Mouse (Mus musculus) heart, embryonic 11.5 days (tissue): ENCODE measurements around the gene Sema4c. TPM values are rescaled to one million over a fixed set of nuclear protein-coding genes. Genes with fewer than 3 reads are reported as not detected.

ENCODE experiments used
- ATAC-seq: fragments of 200-750 bp; cut with Nextera tagmentation; replicated peaks from 2 replicates; pipeline ENCODE4 v1.8.0; 2017; ENCODE audit warnings: moderate library complexity; ENCODE audit not compliant: insufficient number of reproducible peaks, low FRiP score, low TSS enrichment
- H3K27ac ChIP-seq: fragments of 300-500 bp; sonication (generic); 2 replicates; pipeline ENCODE4 v1.5.1; 2014; ENCODE audit warnings: mild to moderate bottlenecking, low read depth, low read length
- H3K27me3 ChIP-seq: fragments of 300-500 bp; sonication (generic); 2 replicates; pipeline ENCODE4 v1.6.1; 2014; ENCODE audit warnings: mild to moderate bottlenecking, low read length, mixed read lengths; ENCODE audit not compliant: control insufficient read depth, insufficient read depth
- H3K36me3 ChIP-seq: fragments of 300-500 bp; sonication (generic); 2 replicates; pipeline ENCODE4 v1.6.1; 2014; ENCODE audit warnings: mild to moderate bottlenecking, low read length, moderate library complexity, mixed read lengths; ENCODE audit not compliant: control insufficient read depth, insufficient read depth
- H3K4me1 ChIP-seq: fragments of 300-500 bp; sonication (generic); 2 replicates; pipeline ENCODE4 v1.6.1; 2014; ENCODE audit warnings: low read length; ENCODE audit not compliant: control insufficient read depth, insufficient read depth
- H3K4me2 ChIP-seq: fragments of 300-500 bp; sonication (generic); 2 replicates; pipeline ENCODE4 v1.6.1; 2014; ENCODE audit warnings: mild to moderate bottlenecking, moderate library complexity
- H3K4me3 ChIP-seq: fragments of 300-500 bp; sonication (generic); 2 replicates; pipeline ENCODE4 v1.5.1; 2014; ENCODE audit warnings: low read depth, low read length
- H3K9ac ChIP-seq: fragments of 300-500 bp; sonication (generic); 2 replicates; pipeline ENCODE4 v1.6.1; 2014; ENCODE audit warnings: mild to moderate bottlenecking, low read depth, low read length, moderate library complexity
- H3K9me3 ChIP-seq: fragments of 300-500 bp; sonication (generic); replicated peaks from 2 replicates; pipeline ENCODE4 v1.6.1; 2016; ENCODE audit warnings: low read length; ENCODE audit not compliant: control insufficient read depth
- WGBS: fragments of 180-500 bp; shearing (Covaris S2); extraction: QIAGEN DNeasy Blood & Tissue Kit; methylation state at CpG from one replicate; pipeline ENCODE4 v1.1.7; 2014; ENCODE audit not compliant: insufficient replicate concordance; 5-methylcytosine and 5-hydroxymethylcytosine counted together
- polyA plus RNA-seq: library from polyadenylated mRNA; unstranded; fragments of >200 nt; fragmentation: Nextera tagmentation; extraction: Ambion mirVana; gene quantifications from 2 replicates; pipeline ENCODE4 v1.2.1, GENCODE M21; 2014

Gene Sema4c
- polyA plus RNA-seq, 1 experiment from 2014 or later = 2.1 TPM

GRCm38 (mm10) chr1:36583408-36584116 is 25.4 kb upstream of the Sema4c start:
- Histone ChIP-seq H3K9me3 (no peaks in the 10 kb centered on the region), H3K4me2 (no peak overlapping the region), H3K36me3 (no peaks in the 10 kb centered on the region), H3K9ac (no peak overlapping the region), H3K27me3 (no peaks in the 10 kb centered on the region), H3K4me1 (peaks cover 59% of the 10 kb centered on the region), H3K27ac (peak overlapping the region; percentile 79), H3K4me3 (no peak overlapping the region)
- WGBS = 75% methylated on average over 8 of the region's 8 CpGs
- no peak for ATAC-seq

- Histone ChIP-seq H3K9me3 (no peaks in the 10 kb centered on the region), H3K9ac (no peak overlapping the region), H3K27ac (no peak overlapping the region), H3K36me3 (no peaks in the 10 kb centered on the region), H3K27me3 (no peaks in the 10 kb centered on the region), H3K4me3 (no peak overlapping the region), H3K4me2 (no peak overlapping the region), H3K4me1 (peaks cover 55% of the 10 kb centered on the region)
- WGBS = 72% methylated on average over 8 of the region's 8 CpGs
- ATAC-seq = no peak
Measured at GRCm38 (mm10) chr1:36582211-36582610, 24.1 kb upstream of the Sema4c start.

GRCm38 (mm10) chr1:36581260-36581659 is 23.1 kb upstream of the Sema4c start:
- no peaks in the 10 kb centered on the region for H3K9me3 ChIP-seq
- WGBS = 65% methylated on average over 5 of the region's 5 CpGs
- peak overlapping the region; percentile 10; the same call in 1 of the 2 replicates for H3K9ac ChIP-seq
- H3K27ac ChIP-seq = peak overlapping the region; percentile 84
- no peak overlapping the region for H3K4me3 ChIP-seq
- H3K27me3 ChIP-seq = no peaks in the 10 kb centered on the region
- no peak for ATAC-seq
- H3K4me1 ChIP-seq = peaks cover 62% of the 10 kb centered on the region
- peak overlapping the region; percentile 55 for H3K4me2 ChIP-seq
- no peaks in the 10 kb centered on the region for H3K36me3 ChIP-seq

GRCm38 (mm10) chr1:36580384-36581207 is 22.4 kb upstream of the Sema4c start:
- ATAC-seq = peak; percentile 88
- Histone ChIP-seq H3K4me1 (peaks cover 57% of the 10 kb centered on the region), H3K36me3 (no peaks in the 10 kb centered on the region), H3K9ac (peak overlapping the region; percentile 10), H3K4me3 (peak overlapping the region; percentile 17), H3K4me2 (peak overlapping the region; percentile 55), H3K27ac (peak overlapping the region; percentile 84), H3K9me3 (no peaks in the 10 kb centered on the region), H3K27me3 (no peaks in the 10 kb centered on the region)
- WGBS = under 1% methylated on average over 17 of the region's 17 CpGs

- Histone ChIP-seq H3K9me3 (no peaks in the 10 kb centered on the region), H3K9ac (peak overlapping the region; percentile 10; the same call in 1 of the 2 replicates), H3K4me3 (peak overlapping the region; percentile 17), H3K4me2 (peak overlapping the region; percentile 55), H3K27ac (peak overlapping the region; percentile 84), H3K36me3 (no peaks in the 10 kb centered on the region), H3K27me3 (no peaks in the 10 kb centered on the region), H3K4me1 (peaks cover 56% of the 10 kb centered on the region)
- 31% methylated on average over 6 of the region's 6 CpGs for WGBS
- no peak; the same call in 1 of the 2 replicates for ATAC-seq
Measured at GRCm38 (mm10) chr1:36579974-36580383, 21.8 kb upstream of the Sema4c start.

GRCm38 (mm10) chr1:36576991-36577675 is 19.0 kb upstream of the Sema4c start:
- Histone ChIP-seq H3K27me3 (no peaks in the 10 kb centered on the region), H3K9me3 (no peaks in the 10 kb centered on the region), H3K4me1 (peaks cover 42% of the 10 kb centered on the region), H3K36me3 (no peaks in the 10 kb centered on the region), H3K27ac (no peak overlapping the region), H3K4me3 (no peak overlapping the region), H3K9ac (no peak overlapping the region), H3K4me2 (no peak overlapping the region)
- ATAC-seq = no peak
- WGBS = 64% methylated on average over 6 of the region's 6 CpGs

- Histone ChIP-seq H3K9me3 (no peaks in the 10 kb centered on the region), H3K27ac (no peak overlapping the region), H3K4me3 (no peak overlapping the region), H3K4me2 (no peak overlapping the region), H3K36me3 (no peaks in the 10 kb centered on the region), H3K27me3 (no peaks in the 10 kb centered on the region), H3K9ac (no peak overlapping the region), H3K4me1 (peaks cover 33% of the 10 kb centered on the region)
- ATAC-seq = no peak
- WGBS = 67% methylated on average over 6 of the region's 6 CpGs
Measured at GRCm38 (mm10) chr1:36575347-36575746, 17.2 kb upstream of the Sema4c start.

- Histone ChIP-seq H3K27me3 (no peaks in the 10 kb centered on the region), H3K9me3 (no peaks in the 10 kb centered on the region), H3K4me3 (no peak overlapping the region), H3K4me2 (no peak overlapping the region), H3K27ac (no peak overlapping the region), H3K9ac (no peak overlapping the region), H3K36me3 (no peaks in the 10 kb centered on the region), H3K4me1 (peaks cover 29% of the 10 kb centered on the region)
- WGBS = 81% methylated on average over 5 of the region's 5 CpGs
- no peak for ATAC-seq
Measured at GRCm38 (mm10) chr1:36574196-36574955, 16.2 kb upstream of the Sema4c start.
